Mouse (Mus musculus) limb, embryonic 10.5 days (tissue): ENCODE results near the gene Grn. TPM values are rescaled to one million over a fixed set of nuclear protein-coding genes. Genes with fewer than 3 reads are reported as not detected.
A peak's percentile ranks its signal among the peaks of the same experiment; 100 is the strongest.

Source experiments
- DNase-seq: peaks from one replicate; pipeline ENCODE4 v3.0.0-alpha.2; 2017; ENCODE audit warnings: low spot score
- H3K27ac ChIP-seq: fragments of 300-500 bp; sonication (generic); 2 replicates; pipeline ENCODE4 v1.5.1; 2016; ENCODE audit warnings: mild to moderate bottlenecking
- H3K27me3 ChIP-seq: fragments of 300-500 bp; sonication (generic); 2 replicates; pipeline ENCODE4 v1.6.1; 2016; ENCODE audit warnings: low read depth, mild to moderate bottlenecking; ENCODE audit not compliant: poor library complexity, severe bottlenecking
- H3K36me3 ChIP-seq: fragments of 300-500 bp; sonication (generic); 2 replicates; pipeline ENCODE4 v1.6.1; 2016; ENCODE audit warnings: mild to moderate bottlenecking, moderate library complexity
- H3K4me1 ChIP-seq: fragments of 300-500 bp; sonication (generic); 2 replicates; pipeline ENCODE4 v1.6.1; 2016
- H3K4me3 ChIP-seq: fragments of 300-500 bp; sonication (generic); 2 replicates; pipeline ENCODE4 v1.5.1; 2016; ENCODE audit warnings: mild to moderate bottlenecking, moderate library complexity
- H3K9me3 ChIP-seq: fragments of 300-500 bp; sonication (generic); replicated peaks from 2 replicates; pipeline ENCODE4 v1.6.1; 2016; ENCODE audit warnings: mild to moderate bottlenecking
- WGBS: fragments of 180-500 bp; shearing (Covaris S2); methylation state at CpG from one replicate; pipeline ENCODE4 v1.1.7; 2016; 5-methylcytosine and 5-hydroxymethylcytosine counted together
- polyA plus RNA-seq: library from polyadenylated mRNA; unstranded; fragments of >200 nt; fragmentation: Nextera tagmentation; extraction: Ambion mirVana; gene quantifications from 2 replicates; pipeline ENCODE4 v1.2.1, GENCODE M21; 2016

Grn gene
- polyA plus RNA-seq, 1 experiment from 2014 or later = 93.2 TPM

GRCm38 (mm10) chr11:102443740-102444139 lies 13.6 kb downstream of the Grn start:
- Histone ChIP-seq H3K36me3 (peaks cover 55% of the 10 kb centered on the region), H3K4me1 (peaks cover 53% of the 10 kb centered on the region), H3K27ac (no peak overlapping the region), H3K4me3 (no peak overlapping the region), H3K9me3 (no peaks in the 10 kb centered on the region), H3K27me3 (peaks cover 39% of the 10 kb centered on the region)
- 48% methylated on average over 12 of the region's 12 CpGs for WGBS
- DNase-seq = no peak

GRCm38 (mm10) chr11:102444321-102444720 lies 14.2 kb downstream of the Grn start:
- no peaks in the 10 kb centered on the region for H3K9me3 ChIP-seq
- H3K27me3 ChIP-seq = peaks cover 39% of the 10 kb centered on the region
- H3K27ac ChIP-seq = no peak overlapping the region
- peaks cover 49% of the 10 kb centered on the region for H3K4me1 ChIP-seq
- 76% methylated on average over 3 of the region's 3 CpGs for WGBS
- H3K36me3 ChIP-seq = peaks cover 49% of the 10 kb centered on the region
- DNase-seq = no peak
- H3K4me3 ChIP-seq = no peak overlapping the region

- Histone ChIP-seq H3K4me1 (peaks cover 45% of the 10 kb centered on the region), H3K9me3 (no peaks in the 10 kb centered on the region), H3K27ac (no peak overlapping the region), H3K27me3 (peaks cover 39% of the 10 kb centered on the region), H3K4me3 (peak overlapping the region; percentile 92; the same call in 1 of the 2 replicates), H3K36me3 (peaks cover 44% of the 10 kb centered on the region)
- DNase-seq = no peak
- WGBS = 9% methylated on average over 6 of the region's 6 CpGs
These were observed 14.7 kb downstream of the Grn start for GRCm38 (mm10) chr11:102444781-102445180.

GRCm38 (mm10) chr11:102445264-102445890 lies 15.3 kb downstream of the Grn start:
- DNase-seq = no peak
- Histone ChIP-seq H3K27ac (peak overlapping the region; percentile 97; the same call in 1 of the 2 replicates), H3K4me1 (peaks cover 45% of the 10 kb centered on the region), H3K4me3 (peak overlapping the region; percentile 92), H3K9me3 (no peaks in the 10 kb centered on the region), H3K27me3 (peaks cover 40% of the 10 kb centered on the region), H3K36me3 (peaks cover 39% of the 10 kb centered on the region)
- WGBS = 15% methylated on average over 10 of the region's 10 CpGs

GRCm38 (mm10) chr11:102445891-102446361 lies 15.8 kb downstream of the Grn start:
- Histone ChIP-seq H3K36me3 (peaks cover 33% of the 10 kb centered on the region), H3K27me3 (peaks cover 46% of the 10 kb centered on the region), H3K4me3 (peak overlapping the region; percentile 92), H3K4me1 (peaks cover 45% of the 10 kb centered on the region), H3K9me3 (no peaks in the 10 kb centered on the region), H3K27ac (peak overlapping the region; percentile 97)
- WGBS = 17% methylated on average over 7 of the region's 7 CpGs
- DNase-seq = no peak

- WGBS = under 1% methylated on average over 44 of the region's 49 CpGs
- peaks cover 52% of the 10 kb centered on the region for H3K27me3 ChIP-seq
- DNase-seq = peak; percentile 76
- H3K4me3 ChIP-seq = peak overlapping the region; percentile 92
- H3K4me1 ChIP-seq = peaks cover 45% of the 10 kb centered on the region
- H3K36me3 ChIP-seq = peaks cover 24% of the 10 kb centered on the region
- H3K9me3 ChIP-seq = no peaks in the 10 kb centered on the region
- peak overlapping the region; percentile 97 for H3K27ac ChIP-seq
These were observed 16.7 kb downstream of the Grn start for GRCm38 (mm10) chr11:102446581-102447461.

DNA sequence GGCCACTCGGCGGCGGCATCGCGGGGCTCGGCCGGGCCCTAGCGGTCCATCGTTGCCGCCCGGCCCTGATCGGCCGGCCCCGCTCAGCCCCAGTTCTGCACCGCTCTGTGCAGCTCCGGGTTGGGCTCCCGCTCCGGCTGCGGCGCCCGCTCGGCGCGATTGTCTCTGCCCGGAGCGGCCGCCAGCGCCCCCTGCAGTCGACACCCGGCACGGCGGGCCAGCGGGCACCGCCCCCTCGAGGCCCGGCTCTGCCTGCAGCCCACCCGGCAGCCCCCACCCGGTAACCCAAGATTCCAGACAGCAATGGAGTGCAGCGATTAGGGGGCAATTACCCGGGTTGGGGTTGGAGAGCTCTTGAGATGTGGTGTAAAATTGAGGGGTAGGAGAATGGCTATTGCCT lies 17.4 kb downstream of the Grn start, which contains the start of gene Fam171a2:
Fam171a2 (minus strand) TSS at position 186 of the 400 bp plus-strand sequence.
- WGBS = under 1% methylated on average over 40 of the region's 40 CpGs
- Histone ChIP-seq H3K36me3 (peaks cover 17% of the 10 kb centered on the region), H3K4me1 (peaks cover 45% of the 10 kb centered on the region), H3K4me3 (peak within 1 kb of the TSS; percentile 92), H3K27me3 (peaks cover 58% of the 10 kb centered on the region), H3K9me3 (no peaks in the 10 kb centered on the region), H3K27ac (peak within 1 kb of the TSS; percentile 97)
- peak; percentile 95 for DNase-seq

DNA sequence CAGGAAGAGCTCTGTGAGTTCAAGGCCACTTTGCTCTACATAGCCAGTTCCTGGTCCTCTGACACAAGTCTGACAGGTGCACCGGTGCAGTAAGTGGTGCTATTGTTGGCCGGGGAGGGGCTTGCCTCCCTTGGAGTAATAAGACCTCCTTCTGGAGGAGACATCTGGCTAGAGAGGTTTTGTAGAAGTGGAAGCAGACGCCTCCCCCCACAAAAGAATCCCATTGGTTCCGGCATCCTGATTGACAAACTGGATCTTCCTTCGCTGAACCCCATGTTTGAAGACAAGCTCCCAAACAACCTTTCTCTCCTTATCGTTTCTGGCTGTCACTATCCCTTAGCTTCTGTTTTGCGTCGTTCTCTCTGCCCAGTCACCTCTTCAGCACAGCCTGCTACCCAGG lies 18.2 kb downstream of the Grn start:
- peak overlapping the region; percentile 92; the same call in 1 of the 2 replicates for H3K4me3 ChIP-seq
- H3K9me3 ChIP-seq = no peaks in the 10 kb centered on the region
- peaks cover 67% of the 10 kb centered on the region for H3K27me3 ChIP-seq
- no peak for DNase-seq
- peaks cover 48% of the 10 kb centered on the region for H3K4me1 ChIP-seq
- no peak overlapping the region for H3K27ac ChIP-seq
- 15% methylated on average over 8 of the region's 8 CpGs for WGBS
- H3K36me3 ChIP-seq = peaks cover 9% of the 10 kb centered on the region

DNA sequence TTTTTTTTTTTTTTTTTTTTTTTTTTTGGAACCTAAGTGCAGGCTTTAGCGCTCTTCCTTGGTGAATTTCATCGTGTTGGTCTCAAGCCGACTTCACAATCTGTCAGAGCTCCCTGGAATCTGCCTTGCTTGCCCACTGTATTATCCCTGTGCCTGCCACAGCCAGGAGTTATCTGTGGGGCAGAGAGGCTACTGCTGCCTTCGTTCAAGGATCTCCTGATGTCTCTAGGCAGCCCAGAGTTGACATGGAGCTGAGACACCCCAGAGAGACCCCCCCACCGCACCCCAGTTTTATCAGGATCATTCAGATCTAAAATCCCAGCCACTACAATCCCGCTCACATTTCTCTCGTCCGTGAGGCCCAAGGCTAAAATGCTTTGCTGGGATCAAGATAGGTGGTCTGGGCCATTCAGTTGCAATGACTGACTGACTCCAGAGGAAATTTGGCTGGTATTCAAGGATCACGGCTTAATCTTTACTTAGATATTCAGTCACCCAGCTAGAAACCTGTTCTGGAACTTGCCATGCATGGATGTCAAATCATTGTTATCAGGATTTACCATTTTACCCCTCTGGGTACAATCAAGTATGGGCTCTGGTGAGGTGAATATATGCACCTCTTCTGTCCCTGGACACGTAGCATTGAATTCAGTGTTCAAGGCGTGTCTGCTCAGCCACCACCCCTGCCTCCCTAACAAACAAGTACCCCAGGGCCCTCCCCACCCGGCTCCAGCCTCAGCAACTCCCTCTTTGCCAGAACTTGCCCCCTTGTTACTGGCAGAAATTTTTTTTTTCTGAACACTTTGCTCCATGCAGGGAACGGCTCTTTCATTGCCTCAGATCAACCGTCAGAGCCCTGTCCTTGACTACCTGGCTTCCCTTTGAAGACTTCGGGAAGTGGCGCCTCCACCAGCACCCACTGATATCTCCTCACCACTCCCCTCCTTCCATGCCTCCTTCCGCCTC lies 19.2 kb downstream of the Grn start:
- no peak overlapping the region for H3K4me3 ChIP-seq
- DNase-seq = no peak
- no peaks in the 10 kb centered on the region for H3K9me3 ChIP-seq
- H3K36me3 ChIP-seq = no peaks in the 10 kb centered on the region
- no peak overlapping the region for H3K27ac ChIP-seq
- H3K4me1 ChIP-seq = peaks cover 45% of the 10 kb centered on the region
- WGBS = 55% methylated on average over 17 of the region's 17 CpGs
- H3K27me3 ChIP-seq = peaks cover 72% of the 10 kb centered on the region

DNA sequence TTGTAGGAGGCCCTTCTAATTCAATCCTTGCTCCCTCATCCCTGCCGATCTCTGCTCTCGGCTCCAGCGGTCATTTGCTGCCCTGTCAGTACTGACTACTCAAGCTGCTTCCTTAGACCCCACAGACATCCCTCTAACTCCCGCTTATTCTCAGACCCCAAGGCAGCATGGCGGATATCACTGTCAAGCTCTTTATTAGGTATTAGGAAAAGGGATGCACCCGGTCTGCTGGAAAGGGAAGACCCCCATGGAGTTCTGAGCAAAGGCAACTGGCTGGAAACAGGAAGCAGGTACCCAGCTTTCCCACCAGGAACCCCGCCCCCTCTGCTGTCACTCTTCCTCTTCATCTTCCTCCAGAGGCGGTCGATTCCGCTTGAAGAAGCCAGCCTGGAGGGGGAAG lies 23.0 kb downstream of the Grn start:
- no peaks in the 10 kb centered on the region for H3K36me3 ChIP-seq
- H3K9me3 ChIP-seq = no peaks in the 10 kb centered on the region
- H3K27me3 ChIP-seq = peaks cover 95% of the 10 kb centered on the region
- no peak overlapping the region for H3K27ac ChIP-seq
- no peak for DNase-seq
- peaks cover 34% of the 10 kb centered on the region for H3K4me1 ChIP-seq
- H3K4me3 ChIP-seq = no peak overlapping the region
- WGBS = 18% methylated on average over 10 of the region's 10 CpGs

- Histone ChIP-seq H3K4me1 (peaks cover 30% of the 10 kb centered on the region), H3K9me3 (no peaks in the 10 kb centered on the region), H3K4me3 (peak overlapping the region; percentile 65), H3K27ac (peak overlapping the region; percentile 66; the same call in 1 of the 2 replicates), H3K36me3 (no peaks in the 10 kb centered on the region), H3K27me3 (peaks cover 84% of the 10 kb centered on the region)
- WGBS = 1% methylated on average over 40 of the region's 40 CpGs
- peak; percentile 93 for DNase-seq
These were observed 25.8 kb downstream of the Grn start for GRCm38 (mm10) chr11:102455740-102456396.

DNA sequence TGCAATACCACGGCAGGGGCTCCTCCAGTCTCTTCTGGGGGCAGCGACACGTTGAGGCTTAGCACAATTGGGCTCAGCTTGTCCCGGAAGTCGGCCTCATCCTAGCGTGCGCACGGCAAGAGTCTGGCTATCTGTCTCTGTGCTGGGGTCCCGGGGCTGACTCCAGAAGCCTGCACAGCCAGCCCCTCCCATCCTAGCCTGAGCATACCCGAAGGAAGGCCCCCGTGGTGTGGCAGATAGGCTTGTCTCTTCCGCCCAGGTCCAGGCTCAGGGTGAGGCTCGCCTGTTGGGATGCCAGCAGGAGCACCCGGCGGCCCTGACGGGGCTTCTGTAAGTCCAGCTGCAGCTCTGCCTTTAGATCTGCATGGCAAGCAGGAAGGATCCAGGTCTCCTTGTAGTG lies 30.4 kb downstream of the Grn start:
- DNase-seq = no peak
- H3K27me3 ChIP-seq = peaks cover 60% of the 10 kb centered on the region
- no peak overlapping the region for H3K4me3 ChIP-seq
- 61% methylated on average over 16 of the region's 16 CpGs for WGBS
- H3K36me3 ChIP-seq = no peaks in the 10 kb centered on the region
- no peaks in the 10 kb centered on the region for H3K9me3 ChIP-seq
- peaks cover 19% of the 10 kb centered on the region for H3K4me1 ChIP-seq
- H3K27ac ChIP-seq = no peak overlapping the region
